Mouse (Mus musculus) liver, embryonic 14 days (tissue): ENCODE data around the gene Cib1. TPM values are rescaled to one million over a fixed set of nuclear protein-coding genes. Genes with fewer than 3 reads are reported as not detected.

Source experiments
- polyA plus RNA-seq: library from polyadenylated mRNA; depleted of rRNA; stranded (reverse); fragments of >200 nt; gene quantifications from 2 replicates; pipeline ENCODE4 v1.2.3, GENCODE M21; 2012; rRNA removed

Cib1 gene
- polyA plus RNA-seq: 38.5 and 47.4 TPM in 2 replicates

GRCm38 (mm10) chr7:80232489-80233029 lies at the start of gene Cib1, which contains the start of gene Gdpgp1:
Gene Cib1 (minus strand): TSS chr7:80232813.
Gene Gdpgp1 (plus strand): TSS chr7:80232865.

GRCm38 (mm10) chr7:80268897-80269750 lies 36.5 kb upstream of the Cib1 start, which contains the start of gene Vps33b:
Gene Vps33b (plus strand): TSS chr7:80269649.

GRCm38 (mm10) chr7:80260625-80261371 lies 28.2 kb upstream of the Cib1 start, which contains the start of gene Ngrn:
Gene Ngrn (plus strand): TSS chr7:80261215.

GRCm38 (mm10) chr7:80246148-80246721 lies 13.6 kb upstream of the Cib1 start, which contains the start of gene Ttll13:
Gene Ttll13 (plus strand): TSS chr7:80246376.

GRCm38 (mm10) chr7:80186531-80187296 lies 45.9 kb downstream of the Cib1 start, which contains the start of gene Sema4b:
Gene Sema4b (plus strand): TSS chr7:80186841.

Other genes with a start within 250 kb of the Cib1 start
- gene Zfp710, start 208.0 kb downstream of the Cib1 start, polyA plus RNA-seq: 4.7 and 6.0 TPM in 2 replicates
- 84.3 and 92.1 TPM in 2 replicates for gene Idh2, start 117.4 kb downstream of the Cib1 start, polyA plus RNA-seq
- 5.0 and 6.6 TPM in 2 replicates for gene Sema4b, start 46.0 kb downstream of the Cib1 start, polyA plus RNA-seq
- 1.0 and 1.4 TPM in 2 replicates for gene Gdpgp1, start 52 bp upstream of the Cib1 start, polyA plus RNA-seq
- 0.10 and 0.21 TPM in 2 replicates for gene Ttll13, start 13.6 kb upstream of the Cib1 start, polyA plus RNA-seq
- 20.7 and 23.5 TPM in 2 replicates for gene Ngrn, start 28.4 kb upstream of the Cib1 start, polyA plus RNA-seq
- gene Vps33b, start 36.8 kb upstream of the Cib1 start, polyA plus RNA-seq: 6.2 and 6.8 TPM in 2 replicates
- gene Prc1, start 61.6 kb upstream of the Cib1 start, polyA plus RNA-seq: 75.5 and 83.4 TPM in 2 replicates
- 6.0 and 6.9 TPM in 2 replicates for gene Rccd1, start 91.6 kb upstream of the Cib1 start, polyA plus RNA-seq
- 6.9 and 7.2 TPM in 2 replicates for gene Unc45a, start 108.2 kb upstream of the Cib1 start, polyA plus RNA-seq
- gene Hddc3, start 110.3 kb upstream of the Cib1 start, polyA plus RNA-seq: 4.5 and 4.8 TPM in 2 replicates
- gene Man2a2, start 138.6 kb upstream of the Cib1 start, polyA plus RNA-seq: 4.1 and 4.7 TPM in 2 replicates
- 9.3 and 12.6 TPM in 2 replicates for gene Fes, start 155.1 kb upstream of the Cib1 start, polyA plus RNA-seq
- 5.0 and 5.9 TPM in 2 replicates for gene Furin, start 172.6 kb upstream of the Cib1 start, polyA plus RNA-seq